Mouse (Mus musculus) heart, embryonic 11.5 days (tissue): Measurements from ENCODE around the gene Btbd3. TPM values are rescaled to one million over a fixed set of nuclear protein-coding genes. Genes with fewer than 3 reads are reported as not detected.

Source experiments
- ATAC-seq: fragments of 200-750 bp; cut with Nextera tagmentation; replicated peaks from 2 replicates; pipeline ENCODE4 v1.8.0; 2017; ENCODE audit warnings: moderate library complexity; ENCODE audit not compliant: insufficient number of reproducible peaks, low FRiP score, low TSS enrichment
- H3K27ac ChIP-seq: fragments of 300-500 bp; sonication (generic); 2 replicates; pipeline ENCODE4 v1.5.1; 2014; ENCODE audit warnings: mild to moderate bottlenecking, low read depth, low read length
- H3K27me3 ChIP-seq: fragments of 300-500 bp; sonication (generic); 2 replicates; pipeline ENCODE4 v1.6.1; 2014; ENCODE audit warnings: mild to moderate bottlenecking, low read length, mixed read lengths; ENCODE audit not compliant: control insufficient read depth, insufficient read depth
- H3K36me3 ChIP-seq: fragments of 300-500 bp; sonication (generic); 2 replicates; pipeline ENCODE4 v1.6.1; 2014; ENCODE audit warnings: mild to moderate bottlenecking, low read length, moderate library complexity, mixed read lengths; ENCODE audit not compliant: control insufficient read depth, insufficient read depth
- H3K4me1 ChIP-seq: fragments of 300-500 bp; sonication (generic); 2 replicates; pipeline ENCODE4 v1.6.1; 2014; ENCODE audit warnings: low read length; ENCODE audit not compliant: control insufficient read depth, insufficient read depth
- H3K4me2 ChIP-seq: fragments of 300-500 bp; sonication (generic); 2 replicates; pipeline ENCODE4 v1.6.1; 2014; ENCODE audit warnings: mild to moderate bottlenecking, moderate library complexity
- H3K4me3 ChIP-seq: fragments of 300-500 bp; sonication (generic); 2 replicates; pipeline ENCODE4 v1.5.1; 2014; ENCODE audit warnings: low read depth, low read length
- H3K9ac ChIP-seq: fragments of 300-500 bp; sonication (generic); 2 replicates; pipeline ENCODE4 v1.6.1; 2014; ENCODE audit warnings: mild to moderate bottlenecking, low read depth, low read length, moderate library complexity
- H3K9me3 ChIP-seq: fragments of 300-500 bp; sonication (generic); replicated peaks from 2 replicates; pipeline ENCODE4 v1.6.1; 2016; ENCODE audit warnings: low read length; ENCODE audit not compliant: control insufficient read depth
- WGBS: fragments of 180-500 bp; shearing (Covaris S2); extraction: QIAGEN DNeasy Blood & Tissue Kit; methylation state at CpG from one replicate; pipeline ENCODE4 v1.1.7; 2014; ENCODE audit not compliant: insufficient replicate concordance; 5-methylcytosine and 5-hydroxymethylcytosine counted together
- polyA plus RNA-seq: library from polyadenylated mRNA; unstranded; fragments of >200 nt; fragmentation: Nextera tagmentation; extraction: Ambion mirVana; gene quantifications from 2 replicates; pipeline ENCODE4 v1.2.1, GENCODE M21; 2014

The Btbd3 gene
- polyA plus RNA-seq, 1 experiment from 2014 or later, result 10.5 TPM

GRCm38 (mm10) chr2:138492176-138492575 is 235.8 kb downstream of the Btbd3 start:
- H3K4me2 ChIP-seq, result no peak overlapping the region
- no peak for ATAC-seq
- H3K9ac ChIP-seq, result no peak overlapping the region
- H3K9me3 ChIP-seq, result no peaks in the 10 kb centered on the region
- H3K27me3 ChIP-seq, result no peaks in the 10 kb centered on the region
- H3K4me3 ChIP-seq, result no peak overlapping the region
- H3K4me1 ChIP-seq, result no peaks in the 10 kb centered on the region
- H3K36me3 ChIP-seq, result no peaks in the 10 kb centered on the region
- no peak overlapping the region for H3K27ac ChIP-seq

DNA sequence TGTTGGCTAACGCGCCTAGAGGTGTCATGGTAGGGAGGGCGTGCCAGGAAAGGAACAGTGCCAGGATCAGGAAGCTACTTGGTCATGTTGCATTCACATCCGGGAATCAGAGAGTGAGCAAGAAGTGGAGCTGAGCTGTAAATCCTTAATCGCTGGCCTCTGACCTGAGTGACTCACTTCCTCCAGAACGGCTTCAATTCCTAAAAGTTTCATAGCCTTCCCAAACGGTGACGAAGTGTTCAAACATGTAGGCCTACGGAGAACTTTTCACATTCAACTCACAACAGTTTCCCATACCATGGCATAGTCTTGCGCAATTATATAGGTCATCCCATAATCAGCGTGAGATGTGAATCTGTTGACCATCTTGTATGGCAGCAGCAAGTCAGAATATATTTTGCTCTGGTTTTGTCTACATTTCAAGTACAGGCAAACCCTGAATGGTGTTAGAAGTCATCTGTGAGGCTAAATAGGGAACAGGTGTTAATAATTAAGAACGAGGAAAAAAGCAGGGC is 247.6 kb downstream of the Btbd3 start:
- Histone ChIP-seq H3K27ac (no peak overlapping the region), H3K9me3 (no peaks in the 10 kb centered on the region), H3K27me3 (no peaks in the 10 kb centered on the region), H3K36me3 (no peaks in the 10 kb centered on the region), H3K4me1 (no peaks in the 10 kb centered on the region), H3K4me2 (no peak overlapping the region), H3K9ac (no peak overlapping the region), H3K4me3 (no peak overlapping the region)
- 79% methylated on average over 12 of the region's 12 CpGs for WGBS
- ATAC-seq, result no peak

DNA sequence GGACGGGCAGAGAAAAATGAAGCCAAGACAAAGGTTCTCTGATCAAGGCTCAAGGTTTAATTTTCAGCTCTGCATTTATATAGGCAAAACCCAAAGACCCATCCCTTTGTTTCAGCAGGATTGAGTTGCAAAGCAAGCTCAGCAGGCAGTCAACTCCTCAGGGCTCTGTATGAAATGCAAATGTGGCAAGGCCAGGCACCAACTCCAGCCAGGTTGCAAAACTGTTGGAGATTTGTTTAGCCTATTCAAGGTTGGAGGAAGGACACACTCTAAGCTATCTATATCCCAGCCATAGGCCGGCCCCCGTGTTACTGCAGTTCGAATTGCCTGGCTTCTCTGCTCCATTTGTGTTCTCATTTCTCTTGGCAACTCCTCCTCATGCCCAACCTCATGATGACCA is 259.2 kb downstream of the Btbd3 start:
- Histone ChIP-seq H3K27me3 (no peaks in the 10 kb centered on the region), H3K9ac (no peak overlapping the region), H3K9me3 (no peaks in the 10 kb centered on the region), H3K4me2 (no peak overlapping the region), H3K27ac (no peak overlapping the region), H3K4me1 (no peaks in the 10 kb centered on the region), H3K36me3 (no peaks in the 10 kb centered on the region), H3K4me3 (no peak overlapping the region)
- WGBS, result 57% methylated on average over 4 of the region's 4 CpGs
- ATAC-seq, result no peak

- Histone ChIP-seq H3K27me3 (no peaks in the 10 kb centered on the region), H3K4me2 (no peak overlapping the region), H3K36me3 (no peaks in the 10 kb centered on the region), H3K9ac (no peak overlapping the region), H3K4me3 (no peak overlapping the region), H3K4me1 (no peaks in the 10 kb centered on the region), H3K9me3 (no peaks in the 10 kb centered on the region), H3K27ac (no peak overlapping the region)
- no peak for ATAC-seq
- WGBS, result 72% methylated on average over 1 of the region's 1 CpGs
Measured at GRCm38 (mm10) chr2:138528461-138528860, 272.1 kb downstream of the Btbd3 start.

- H3K4me3 ChIP-seq, result no peak overlapping the region
- no peak overlapping the region for H3K4me2 ChIP-seq
- no peaks in the 10 kb centered on the region for H3K9me3 ChIP-seq
- no peak overlapping the region for H3K27ac ChIP-seq
- no peaks in the 10 kb centered on the region for H3K36me3 ChIP-seq
- no peak overlapping the region for H3K9ac ChIP-seq
- no peaks in the 10 kb centered on the region for H3K27me3 ChIP-seq
- 81% methylated on average over 5 of the region's 5 CpGs for WGBS
- no peak for ATAC-seq
- H3K4me1 ChIP-seq, result no peaks in the 10 kb centered on the region
Measured at GRCm38 (mm10) chr2:138531160-138531967, 275.0 kb downstream of the Btbd3 start.

- no peak for ATAC-seq
- Histone ChIP-seq H3K4me2 (no peak overlapping the region), H3K4me3 (no peak overlapping the region), H3K36me3 (no peaks in the 10 kb centered on the region), H3K9me3 (no peaks in the 10 kb centered on the region), H3K27ac (no peak overlapping the region), H3K27me3 (no peaks in the 10 kb centered on the region), H3K9ac (no peak overlapping the region), H3K4me1 (no peaks in the 10 kb centered on the region)
- WGBS, result 75% methylated on average over 4 of the region's 4 CpGs
Measured at GRCm38 (mm10) chr2:138531992-138532391, 275.6 kb downstream of the Btbd3 start.

GRCm38 (mm10) chr2:138539655-138540054 is 283.3 kb downstream of the Btbd3 start:
- no peak overlapping the region for H3K27ac ChIP-seq
- H3K4me1 ChIP-seq, result no peaks in the 10 kb centered on the region
- H3K9ac ChIP-seq, result no peak overlapping the region
- H3K36me3 ChIP-seq, result no peaks in the 10 kb centered on the region
- no peak overlapping the region for H3K4me2 ChIP-seq
- no peak overlapping the region for H3K4me3 ChIP-seq
- H3K9me3 ChIP-seq, result no peaks in the 10 kb centered on the region
- 87% methylated on average over 3 of the region's 3 CpGs for whole genome bisulfite sequencing
- H3K27me3 ChIP-seq, result no peaks in the 10 kb centered on the region
- ATAC-seq, result no peak

DNA sequence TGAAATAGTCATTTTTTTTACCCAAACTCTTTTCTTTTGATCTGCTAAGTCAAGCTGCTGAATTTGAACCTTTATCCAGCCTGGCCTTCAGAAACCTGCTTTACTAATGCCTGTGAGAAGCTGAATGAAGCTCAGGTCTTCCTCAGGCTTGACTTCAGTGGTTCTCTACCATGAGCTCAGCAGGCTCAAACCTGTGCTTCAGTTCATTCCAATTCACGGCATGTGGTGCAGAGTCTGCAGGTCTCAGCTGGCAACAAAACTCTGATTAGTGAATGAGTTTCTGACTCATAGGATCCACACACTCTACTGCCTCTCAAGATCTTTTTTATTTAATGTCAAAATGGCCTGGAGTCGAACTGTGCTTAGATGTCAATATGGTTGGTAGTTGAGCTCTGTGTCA is 292.6 kb downstream of the Btbd3 start:
- no peak overlapping the region for H3K4me2 ChIP-seq
- whole genome bisulfite sequencing, result 74% methylated on average over 2 of the region's 2 CpGs

GRCm38 (mm10) chr2:138551516-138551915 is 295.2 kb downstream of the Btbd3 start:
- H3K4me3 ChIP-seq, result no peak overlapping the region
- H3K27me3 ChIP-seq, result no peaks in the 10 kb centered on the region
- H3K27ac ChIP-seq, result no peak overlapping the region
- no peak overlapping the region for H3K9ac ChIP-seq
- no peak overlapping the region for H3K4me2 ChIP-seq
- no peak for ATAC-seq
- no peaks in the 10 kb centered on the region for H3K9me3 ChIP-seq
- H3K36me3 ChIP-seq, result no peaks in the 10 kb centered on the region
- 83% methylated on average over 5 of the region's 5 CpGs for WGBS
- H3K4me1 ChIP-seq, result no peaks in the 10 kb centered on the region

More for the DNA sequence above, 292.6 kb downstream of the Btbd3 start:
- Histone ChIP-seq H3K4me1 (no peaks in the 10 kb centered on the region), H3K9me3 (no peaks in the 10 kb centered on the region), H3K4me3 (no peak overlapping the region), H3K36me3 (no peaks in the 10 kb centered on the region), H3K27me3 (no peaks in the 10 kb centered on the region), H3K9ac (no peak overlapping the region), H3K27ac (no peak overlapping the region)
- no peak for ATAC-seq
